Mouse (Mus musculus) ES-Bruce4 (cell line): ENCODE results near the gene Rhebl1. TPM values are rescaled to one million over a fixed set of nuclear protein-coding genes. Genes with fewer than 3 reads are reported as not detected.

Source experiments
- H3K27ac ChIP-seq: 2 replicates; pipeline ENCODE4 v1.5.1; 2012; ENCODE audit warnings: low read length, inconsistent platforms; ENCODE audit not compliant: insufficient read depth
- H3K27me3 ChIP-seq: 2 replicates; pipeline ENCODE4 v1.6.1; 2012; ENCODE audit warnings: mild to moderate bottlenecking, low read length, inconsistent platforms; ENCODE audit not compliant: control insufficient read depth, poor library complexity, insufficient read depth, severe bottlenecking
- H3K36me3 ChIP-seq: 2 replicates; pipeline ENCODE4 v1.6.1; 2012; ENCODE audit warnings: inconsistent platforms, mild to moderate bottlenecking, low read length, moderate library complexity; ENCODE audit not compliant: control insufficient read depth, poor library complexity, insufficient read depth, severe bottlenecking
- H3K4me1 ChIP-seq: one replicate; pipeline ENCODE4 v1.8.1; 2011; ENCODE audit warnings: low read length; ENCODE audit not compliant: control insufficient read depth, insufficient read depth
- H3K4me3 ChIP-seq: 2 replicates; pipeline ENCODE4 v1.5.1; 2011; ENCODE audit warnings: low read depth, mild to moderate bottlenecking, low read length
- H3K9ac ChIP-seq: 2 replicates; pipeline ENCODE4 v1.6.1; 2012; ENCODE audit warnings: low read depth, mild to moderate bottlenecking, inconsistent platforms; ENCODE audit not compliant: poor library complexity, severe bottlenecking
- H3K9me3 ChIP-seq: replicated peaks from 2 replicates; pipeline ENCODE4 v1.6.1; 2012; ENCODE audit warnings: mild to moderate bottlenecking, low read length, inconsistent platforms; ENCODE audit not compliant: control insufficient read depth, poor library complexity, insufficient read depth, severe bottlenecking
- CTCF ChIP-seq: IDR thresholded peaks from one replicate; pipeline ENCODE4 v1.8.1; 2011; ENCODE audit warnings: low read depth, low read length
- EP300 ChIP-seq: IDR thresholded peaks from 2 replicates; pipeline ENCODE4 v1.6.1; 2011; ENCODE audit warnings: low read depth, low read length; ENCODE audit not compliant: insufficient read depth
- POLR2A ChIP-seq: IDR thresholded peaks from one replicate; pipeline ENCODE4 v1.8.1; 2011; ENCODE audit warnings: low read length; ENCODE audit not compliant: insufficient read depth
- polyA plus RNA-seq: library from polyadenylated mRNA; stranded (reverse); fragments of >200 nt; gene quantifications from 2 replicates; pipeline ENCODE4 v1.2.4, GENCODE M21; 2011; ENCODE audit warnings: low read depth; ENCODE audit not compliant: missing spikeins, insufficient read depth, insufficient read length

Gene Rhebl1
- polyA plus RNA-seq, 1 experiment, result 41.9 TPM

GRCm38 (mm10) chr15:98870179-98871069 lies 23.9 kb downstream of the Rhebl1 start:
- Histone ChIP-seq H3K27ac (no peak overlapping the region), H3K27me3 (no peaks in the 10 kb centered on the region), H3K9ac (peak overlapping the region; percentile 96), H3K4me1 (peaks cover 2% of the 10 kb centered on the region), H3K4me3 (peak overlapping the region; percentile 91), H3K36me3 (peaks cover 11% of the 10 kb centered on the region), H3K9me3 (no peaks in the 10 kb centered on the region)
- TF ChIP-seq CTCF (no peak), EP300 (no peak), POLR2A (no peak)

DNA sequence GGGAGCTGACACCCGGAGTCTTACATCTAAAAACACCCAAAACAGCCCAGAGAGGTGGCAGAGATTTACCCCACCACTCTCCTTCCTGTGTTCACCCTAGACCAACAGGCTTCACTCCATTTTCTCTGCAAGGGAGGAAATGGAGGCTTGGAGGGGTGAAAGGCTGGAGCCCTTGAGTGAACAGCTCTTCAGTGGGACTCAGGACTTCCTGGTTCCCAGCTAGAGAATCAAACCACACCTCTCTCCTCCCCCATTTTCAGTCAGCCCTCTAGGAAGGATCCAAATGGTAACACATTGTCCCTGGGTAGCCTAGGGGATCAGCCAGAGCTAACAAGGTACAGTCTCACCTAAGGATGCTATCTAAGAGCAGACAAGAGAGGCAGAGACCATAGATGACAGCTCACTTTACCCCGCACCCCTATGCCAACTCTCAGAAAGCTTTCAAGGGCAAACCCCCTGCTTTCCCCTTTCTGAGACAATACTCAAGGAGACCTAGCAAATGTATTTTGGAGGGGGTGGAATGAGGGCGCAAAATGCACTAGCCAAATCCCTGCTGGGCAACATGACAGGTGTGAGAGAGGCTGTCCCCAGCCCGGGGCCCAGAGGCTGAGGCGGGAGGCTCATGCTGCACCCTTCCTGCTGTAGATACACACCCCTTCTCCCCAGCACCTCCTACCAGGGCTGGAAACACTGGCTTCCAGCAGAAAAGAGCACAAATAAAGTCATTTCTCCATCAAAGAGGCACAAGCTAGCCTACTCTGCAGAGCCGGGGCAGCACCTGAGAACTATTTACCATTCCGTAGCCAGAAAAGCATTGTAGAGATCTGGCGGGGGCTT lies 24.8 kb downstream of the Rhebl1 start:
- Histone ChIP-seq H3K4me3 (peak overlapping the region; percentile 54), H3K9ac (peak overlapping the region; percentile 96), H3K4me1 (peaks cover 2% of the 10 kb centered on the region), H3K9me3 (no peaks in the 10 kb centered on the region), H3K27ac (no peak overlapping the region), H3K27me3 (no peaks in the 10 kb centered on the region), H3K36me3 (peaks cover 20% of the 10 kb centered on the region)
- TF ChIP-seq POLR2A (no peak), CTCF (no peak), EP300 (no peak)

DNA sequence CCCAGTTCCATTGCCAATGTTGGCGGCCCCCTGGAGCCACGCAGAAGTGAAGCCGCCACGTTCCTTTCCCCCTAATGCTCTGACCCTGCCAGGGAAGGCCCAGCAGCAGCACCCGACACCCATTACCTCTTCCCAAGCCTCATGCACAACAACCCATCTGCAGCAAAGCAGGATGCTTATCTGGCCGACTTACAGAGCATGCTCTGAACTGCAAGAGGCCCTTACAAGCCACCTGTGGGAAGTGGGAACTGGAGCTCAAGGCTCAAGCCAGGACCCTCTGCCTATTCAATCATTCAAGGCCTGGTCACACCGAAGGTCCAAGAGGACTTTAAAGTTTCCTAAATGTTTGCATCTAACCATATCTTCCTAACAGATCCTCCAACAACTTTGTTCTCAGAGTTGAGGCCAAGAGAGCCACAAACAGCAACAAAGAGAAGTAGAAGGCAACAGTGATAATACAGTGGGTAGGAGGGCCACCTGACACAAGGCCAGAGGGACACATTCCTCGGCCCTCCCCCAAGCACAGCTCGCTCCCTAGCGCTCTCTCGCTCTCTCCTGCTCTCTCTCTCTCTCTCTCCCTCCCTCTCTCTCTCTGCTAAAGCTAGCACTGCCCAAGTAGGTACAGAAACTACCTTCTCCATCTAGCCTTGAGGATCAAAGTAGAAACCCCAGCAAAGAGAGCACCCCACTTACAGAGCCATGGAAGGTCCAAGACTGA lies 25.8 kb downstream of the Rhebl1 start:
- Histone ChIP-seq H3K27ac (no peak overlapping the region), H3K36me3 (peaks cover 28% of the 10 kb centered on the region), H3K9me3 (no peaks in the 10 kb centered on the region), H3K9ac (no peak overlapping the region), H3K27me3 (no peaks in the 10 kb centered on the region), H3K4me3 (no peak overlapping the region), H3K4me1 (peaks cover 2% of the 10 kb centered on the region)
- TF ChIP-seq CTCF (no peak), EP300 (no peak), POLR2A (no peak)

DNA sequence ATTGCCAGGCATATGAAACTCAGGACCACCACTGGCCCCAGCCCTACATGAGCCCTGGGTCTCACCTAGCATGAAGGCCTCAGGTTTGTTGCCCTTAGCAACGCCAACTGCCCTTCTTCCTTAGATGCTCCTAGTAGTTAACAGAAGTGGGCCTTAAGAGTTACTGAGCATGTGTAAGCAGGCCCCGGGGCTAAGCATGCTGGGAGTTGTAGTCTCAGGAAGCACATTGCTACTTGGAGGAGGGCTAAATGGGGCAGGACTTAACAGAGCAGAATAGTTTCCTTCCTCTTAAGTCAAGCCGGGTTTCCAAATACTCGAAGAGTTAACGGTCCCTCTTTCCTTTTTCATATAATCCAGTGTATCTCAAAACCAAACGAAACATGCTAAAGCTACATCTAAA lies 27.0 kb downstream of the Rhebl1 start:
- Histone ChIP-seq H3K4me3 (no peak overlapping the region), H3K27ac (no peak overlapping the region), H3K9ac (no peak overlapping the region), H3K36me3 (peaks cover 40% of the 10 kb centered on the region), H3K9me3 (no peaks in the 10 kb centered on the region), H3K27me3 (no peaks in the 10 kb centered on the region), H3K4me1 (peaks cover 2% of the 10 kb centered on the region)
- TF ChIP-seq CTCF, result no peak
- TF ChIP-seq POLR2A, result no peak
- no peak for TF ChIP-seq EP300

DNA sequence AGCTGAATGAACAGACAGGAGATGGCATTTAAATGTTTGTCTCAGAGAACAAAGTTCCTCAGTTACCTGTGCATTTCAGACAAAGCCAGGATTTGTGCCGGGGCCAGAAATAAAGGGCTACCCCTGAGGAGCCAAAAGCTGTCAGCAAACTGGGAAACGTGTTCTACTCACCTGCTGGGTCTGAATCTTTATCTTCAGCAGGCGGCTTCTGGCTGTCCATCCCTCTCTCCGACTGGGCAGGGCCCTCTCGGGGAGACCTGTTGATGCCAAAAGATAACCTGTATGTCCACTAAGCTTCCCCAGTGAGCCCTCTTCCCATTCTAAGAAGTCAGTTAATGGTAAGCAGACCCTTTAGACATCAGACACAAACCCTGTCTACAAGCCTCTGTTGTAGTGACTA lies 27.8 kb downstream of the Rhebl1 start:
- no peaks in the 10 kb centered on the region for H3K27me3 ChIP-seq
- no peak overlapping the region for H3K27ac ChIP-seq
- no peak overlapping the region for H3K9ac ChIP-seq
- no peaks in the 10 kb centered on the region for H3K9me3 ChIP-seq
- TF ChIP-seq CTCF (no peak), POLR2A (no peak), EP300 (no peak)
- peaks cover 2% of the 10 kb centered on the region for H3K4me1 ChIP-seq
- no peak overlapping the region for H3K4me3 ChIP-seq
- H3K36me3 ChIP-seq, result peaks cover 45% of the 10 kb centered on the region
